Mouse (Mus musculus) heart, embryonic 15.5 days (tissue): ENCODE measurements around the gene Clstn2. TPM values are rescaled to one million over a fixed set of nuclear protein-coding genes. Genes with fewer than 3 reads are reported as not detected.

ENCODE experiments used
- ATAC-seq: fragments of 200-750 bp; cut with Nextera tagmentation; replicated peaks from 2 replicates; pipeline ENCODE4 v1.8.0; 2017; ENCODE audit warnings: low read depth, moderate TSS enrichment; ENCODE audit not compliant: insufficient number of reproducible peaks, insufficient read depth, low FRiP score
- H3K27ac ChIP-seq: fragments of 300-500 bp; sonication (generic); 2 replicates; pipeline ENCODE4 v1.5.1; 2015; ENCODE audit warnings: mild to moderate bottlenecking, inconsistent platforms
- H3K27me3 ChIP-seq: fragments of 300-500 bp; sonication (generic); 2 replicates; pipeline ENCODE4 v1.6.1; 2015; ENCODE audit warnings: inconsistent platforms
- H3K36me3 ChIP-seq: fragments of 300-500 bp; sonication (generic); 2 replicates; pipeline ENCODE4 v1.6.1; 2015; ENCODE audit warnings: mild to moderate bottlenecking, inconsistent platforms
- H3K4me1 ChIP-seq: fragments of 300-500 bp; sonication (generic); replicated peaks from 2 replicates; pipeline ENCODE4 v1.6.1; 2015; ENCODE audit warnings: inconsistent platforms
- H3K4me2 ChIP-seq: fragments of 300-500 bp; sonication (generic); 2 replicates; pipeline ENCODE4 v1.6.1; 2015; ENCODE audit warnings: inconsistent platforms, mild to moderate bottlenecking, moderate library complexity
- H3K4me3 ChIP-seq: fragments of 300-500 bp; sonication (generic); 2 replicates; pipeline ENCODE4 v1.5.1; 2015; ENCODE audit warnings: mild to moderate bottlenecking, inconsistent platforms
- H3K9ac ChIP-seq: fragments of 300-500 bp; sonication (generic); 2 replicates; pipeline ENCODE4 v1.6.1; 2015; ENCODE audit warnings: mild to moderate bottlenecking, inconsistent platforms
- H3K9me3 ChIP-seq: fragments of 300-500 bp; sonication (generic); replicated peaks from 2 replicates; pipeline ENCODE4 v1.6.1; 2016; ENCODE audit warnings: inconsistent platforms
- WGBS: fragments of 180-500 bp; shearing (Covaris S2); methylation state at CpG from one replicate; pipeline ENCODE4 v1.1.7; 2015; ENCODE audit warnings: mixed read lengths; 5-methylcytosine and 5-hydroxymethylcytosine counted together
- polyA plus RNA-seq: library from polyadenylated mRNA; unstranded; fragments of >200 nt; fragmentation: Nextera tagmentation; extraction: Ambion mirVana; gene quantifications from 2 replicates; pipeline ENCODE4 v1.2.1, GENCODE M21; 2015

Clstn2 gene
- 0.30 and 0.46 TPM in 2 replicates for polyA plus RNA-seq

GRCm38 (mm10) chr9:98032573-98033272 lies at the start of gene Clstn2:
Clstn2 (minus strand) TSS chr9:98033181.
- no peaks in the 10 kb centered on the region for H3K36me3 ChIP-seq
- peaks cover 20% of the 10 kb centered on the region for H3K4me1 ChIP-seq
- H3K27me3 ChIP-seq, result peaks cover 62% of the 10 kb centered on the region
- no peak within 1 kb of the TSS for H3K27ac ChIP-seq
- H3K4me3 ChIP-seq, result peak within 1 kb of the TSS; percentile 66
- ATAC-seq, result peak; percentile 76; the same call in 1 of the 2 replicates
- H3K4me2 ChIP-seq, result peak within 1 kb of the TSS; percentile 99
- H3K9me3 ChIP-seq, result no peaks in the 10 kb centered on the region
- WGBS, result under 1% methylated on average over 70 of the region's 73 CpGs
- H3K9ac ChIP-seq, result peak within 1 kb of the TSS; percentile 41

DNA sequence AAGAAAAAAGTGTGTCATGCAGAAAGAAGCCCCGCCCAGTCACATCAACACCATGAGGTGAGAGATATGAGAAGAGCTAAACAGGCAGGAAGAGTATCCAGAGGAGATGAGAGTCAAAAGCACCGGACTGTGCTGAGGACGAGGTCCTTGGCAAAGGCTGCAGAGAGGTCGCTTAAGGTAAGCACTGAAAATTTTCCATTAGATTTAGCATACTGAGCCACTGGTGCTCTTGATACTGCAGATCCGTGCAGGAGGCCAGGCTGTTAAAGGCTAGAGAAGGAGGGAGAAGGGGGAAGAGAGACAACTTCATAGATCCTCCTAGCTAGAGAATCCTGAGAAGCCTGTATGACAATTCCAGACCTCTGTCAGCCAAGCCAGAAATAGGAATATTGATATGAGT lies 34.8 kb upstream of the Clstn2 start:
- Histone ChIP-seq H3K36me3 (no peaks in the 10 kb centered on the region), H3K27ac (no peak overlapping the region), H3K9me3 (0 out of 2 replicates have a peak, but pooled peaks cover 6% of the 10 kb centered on the region), H3K9ac (no peak overlapping the region), H3K4me2 (no peak overlapping the region), H3K27me3 (no peaks in the 10 kb centered on the region), H3K4me3 (no peak overlapping the region), H3K4me1 (no peaks in the 10 kb centered on the region)
- ATAC-seq, result no peak; the same call in 1 of the 2 replicates
- 54% methylated on average over 5 of the region's 5 CpGs for WGBS

- no peaks in the 10 kb centered on the region for H3K9me3 ChIP-seq
- no peaks in the 10 kb centered on the region for H3K27me3 ChIP-seq
- H3K36me3 ChIP-seq, result no peaks in the 10 kb centered on the region
- no peak for ATAC-seq
- WGBS, result 38% methylated on average over 3 of the region's 3 CpGs
- H3K9ac ChIP-seq, result no peak overlapping the region
- H3K4me3 ChIP-seq, result no peak overlapping the region
- H3K4me2 ChIP-seq, result no peak overlapping the region
- H3K4me1 ChIP-seq, result no peaks in the 10 kb centered on the region
- H3K27ac ChIP-seq, result no peak overlapping the region
Measured at GRCm38 (mm10) chr9:98061646-98062045, 28.7 kb upstream of the Clstn2 start.

GRCm38 (mm10) chr9:98057291-98057690 lies 24.3 kb upstream of the Clstn2 start:
- no peaks in the 10 kb centered on the region for H3K9me3 ChIP-seq
- H3K4me2 ChIP-seq, result no peak overlapping the region
- no peaks in the 10 kb centered on the region for H3K27me3 ChIP-seq
- ATAC-seq, result no peak
- 82% methylated on average over 2 of the region's 2 CpGs for WGBS
- H3K36me3 ChIP-seq, result no peaks in the 10 kb centered on the region
- H3K4me1 ChIP-seq, result no peaks in the 10 kb centered on the region
- H3K4me3 ChIP-seq, result no peak overlapping the region
- no peak overlapping the region for H3K9ac ChIP-seq
- H3K27ac ChIP-seq, result no peak overlapping the region

GRCm38 (mm10) chr9:98051343-98051742 lies 18.4 kb upstream of the Clstn2 start:
- Histone ChIP-seq H3K27ac (no peak overlapping the region), H3K27me3 (no peaks in the 10 kb centered on the region), H3K9me3 (no peaks in the 10 kb centered on the region), H3K4me1 (no peaks in the 10 kb centered on the region), H3K9ac (no peak overlapping the region), H3K4me2 (no peak overlapping the region), H3K4me3 (no peak overlapping the region), H3K36me3 (no peaks in the 10 kb centered on the region)
- 75% methylated on average over 12 of the region's 12 CpGs for WGBS
- ATAC-seq, result no peak

GRCm38 (mm10) chr9:98033273-98033855 lies 383 bp upstream of the Clstn2 start:
- peaks cover 61% of the 10 kb centered on the region for H3K27me3 ChIP-seq
- H3K9me3 ChIP-seq, result no peaks in the 10 kb centered on the region
- ATAC-seq, result peak; percentile 44
- no peaks in the 10 kb centered on the region for H3K36me3 ChIP-seq
- H3K4me1 ChIP-seq, result peaks cover 20% of the 10 kb centered on the region
- WGBS, result under 1% methylated on average over 38 of the region's 38 CpGs
- peak overlapping the region; percentile 99 for H3K4me2 ChIP-seq
- H3K9ac ChIP-seq, result peak overlapping the region; percentile 41
- H3K4me3 ChIP-seq, result peak overlapping the region; percentile 66
- H3K27ac ChIP-seq, result no peak overlapping the region

DNA sequence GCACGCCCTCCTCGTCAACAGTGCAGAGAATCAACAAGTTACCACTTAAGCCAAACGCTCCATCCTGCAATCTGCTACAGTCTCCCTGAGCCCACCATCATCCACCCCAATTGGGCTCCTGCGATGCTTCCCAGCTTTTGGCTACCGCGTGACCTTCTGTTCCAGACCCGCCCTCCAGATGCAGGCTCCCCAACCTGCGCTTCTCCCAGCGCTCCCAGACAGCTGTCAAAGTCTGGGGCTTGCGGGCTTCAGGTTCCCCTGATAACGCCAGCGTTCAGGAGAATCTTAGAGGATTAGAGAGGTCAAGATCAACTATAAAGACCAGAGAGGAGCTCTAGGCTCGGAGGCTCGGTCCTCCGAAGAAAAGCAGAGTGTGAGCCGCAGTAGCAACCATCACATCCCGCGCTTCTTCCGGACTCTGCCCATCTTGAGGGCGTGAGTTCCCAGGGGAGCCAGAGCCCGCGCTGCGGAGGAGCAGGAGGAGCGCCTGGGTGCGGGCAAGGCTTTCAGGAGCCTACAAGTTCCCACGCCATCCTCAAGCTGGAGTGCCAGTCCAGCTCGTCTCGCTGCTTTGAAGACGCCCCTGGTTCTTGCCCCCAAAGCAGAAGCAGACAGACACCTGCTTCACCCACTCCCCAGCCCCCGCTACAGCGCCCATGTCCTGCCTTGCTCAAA lies 946 bp downstream of the Clstn2 start:
- peaks cover 20% of the 10 kb centered on the region for H3K4me1 ChIP-seq
- 0 out of 2 replicates have a peak overlapping the region, but pooled peaks have one; percentile 14 for H3K9ac ChIP-seq
- ATAC-seq, result no peak
- no peak overlapping the region for H3K27ac ChIP-seq
- H3K36me3 ChIP-seq, result no peaks in the 10 kb centered on the region
- no peaks in the 10 kb centered on the region for H3K9me3 ChIP-seq
- H3K4me2 ChIP-seq, result peak overlapping the region; percentile 99
- H3K4me3 ChIP-seq, result peak overlapping the region; percentile 66
- WGBS, result 3% methylated on average over 31 of the region's 31 CpGs
- H3K27me3 ChIP-seq, result peaks cover 62% of the 10 kb centered on the region

DNA sequence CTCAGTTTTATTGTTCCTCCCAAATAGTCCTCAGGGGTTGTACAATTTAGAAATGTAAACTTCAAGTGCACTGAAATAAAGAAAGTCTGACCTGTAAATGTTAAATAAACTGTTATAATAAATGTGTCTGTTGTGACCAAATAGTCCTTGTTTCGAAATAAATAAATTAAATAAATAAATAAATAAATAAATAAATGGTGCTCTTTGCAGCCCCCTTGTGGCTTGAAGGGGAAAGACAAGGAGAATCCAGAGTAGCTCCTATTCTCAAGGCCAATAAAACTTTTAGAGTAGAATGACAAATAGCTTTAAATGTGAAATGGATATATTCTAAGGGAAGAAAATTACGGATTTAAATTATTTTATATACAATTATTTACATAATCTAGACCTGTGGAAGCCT lies 2.3 kb downstream of the Clstn2 start:
- 19% methylated on average over 2 of the region's 2 CpGs for WGBS
- Histone ChIP-seq H3K4me2 (no peak overlapping the region), H3K4me3 (no peak overlapping the region), H3K4me1 (peaks cover 20% of the 10 kb centered on the region), H3K27me3 (peaks cover 56% of the 10 kb centered on the region), H3K9me3 (no peaks in the 10 kb centered on the region), H3K27ac (no peak overlapping the region), H3K36me3 (no peaks in the 10 kb centered on the region), H3K9ac (no peak overlapping the region)
- ATAC-seq, result no peak

GRCm38 (mm10) chr9:98025548-98025947 lies 7.4 kb downstream of the Clstn2 start:
- H3K4me2 ChIP-seq, result no peak overlapping the region
- H3K36me3 ChIP-seq, result no peaks in the 10 kb centered on the region
- ATAC-seq, result no peak
- H3K9me3 ChIP-seq, result no peaks in the 10 kb centered on the region
- no peak overlapping the region for H3K9ac ChIP-seq
- H3K4me1 ChIP-seq, result no peaks in the 10 kb centered on the region
- no peak overlapping the region for H3K4me3 ChIP-seq
- H3K27me3 ChIP-seq, result peaks cover 9% of the 10 kb centered on the region
- 60% methylated on average over 3 of the region's 3 CpGs for WGBS
- H3K27ac ChIP-seq, result no peak overlapping the region

GRCm38 (mm10) chr9:98023069-98023468 lies 9.9 kb downstream of the Clstn2 start:
- H3K27ac ChIP-seq, result no peak overlapping the region
- ATAC-seq, result no peak
- no peak overlapping the region for H3K9ac ChIP-seq
- H3K4me2 ChIP-seq, result no peak overlapping the region
- WGBS, result 81% methylated on average over 11 of the region's 11 CpGs
- H3K27me3 ChIP-seq, result no peaks in the 10 kb centered on the region
- no peaks in the 10 kb centered on the region for H3K36me3 ChIP-seq
- H3K9me3 ChIP-seq, result no peaks in the 10 kb centered on the region
- H3K4me3 ChIP-seq, result no peak overlapping the region
- no peaks in the 10 kb centered on the region for H3K4me1 ChIP-seq

GRCm38 (mm10) chr9:98019876-98020275 lies 13.1 kb downstream of the Clstn2 start:
- Histone ChIP-seq H3K4me1 (no peaks in the 10 kb centered on the region), H3K9me3 (no peaks in the 10 kb centered on the region), H3K4me3 (no peak overlapping the region), H3K9ac (no peak overlapping the region), H3K27me3 (no peaks in the 10 kb centered on the region), H3K4me2 (no peak overlapping the region), H3K27ac (no peak overlapping the region), H3K36me3 (no peaks in the 10 kb centered on the region)
- 64% methylated on average over 2 of the region's 2 CpGs for WGBS
- no peak for ATAC-seq
